Mouse (Mus musculus) C2C12 (cell line): ENCODE measurements around the gene Sept4. TPM values are rescaled to one million over a fixed set of nuclear protein-coding genes. Genes with fewer than 3 reads are reported as not detected.

Experiments used
- H3K27me3 ChIP-seq: one replicate; pipeline ENCODE4 v1.6.1; 2011; ENCODE audit not compliant: control insufficient read depth, insufficient read depth, insufficient read length
- H3K36me3 ChIP-seq: one replicate; pipeline ENCODE4 v1.6.1; 2011; ENCODE audit not compliant: control insufficient read depth, insufficient read depth
- H3K4me3 ChIP-seq: one replicate; pipeline ENCODE4 v1.5.1; 2011; ENCODE audit warnings: mild to moderate bottlenecking, control low read depth; ENCODE audit not compliant: poor library complexity, insufficient read depth, severe bottlenecking
- H3K79me2 ChIP-seq: one replicate; pipeline ENCODE4 v1.6.1; 2011; ENCODE audit not compliant: control insufficient read depth, insufficient read depth
- H3K79me3 ChIP-seq: one replicate; pipeline ENCODE4 v1.6.1; 2011; ENCODE audit warnings: low read depth, control low read depth
- H3ac ChIP-seq: one replicate; pipeline ENCODE3; 2011; ENCODE audit warnings: low read depth; ENCODE audit not compliant: control insufficient read depth, insufficient read length
- CEBPB ChIP-seq: IDR thresholded peaks from one replicate; pipeline ENCODE4 v1.6.1; 2011; ENCODE audit warnings: low read depth, mild to moderate bottlenecking, control low read depth, moderate library complexity
- CTCF ChIP-seq: IDR thresholded peaks from one replicate; pipeline ENCODE4 v1.5.1; 2011; ENCODE audit not compliant: control insufficient read depth, insufficient read depth, insufficient read length
- FOSL1 ChIP-seq: IDR thresholded peaks from one replicate; pipeline ENCODE4 v1.8.0; 2011; ENCODE audit warnings: mild to moderate bottlenecking, low read length; ENCODE audit not compliant: poor library complexity, insufficient read depth, severe bottlenecking
- MAX ChIP-seq: IDR thresholded peaks from one replicate; pipeline ENCODE4 v1.6.1; 2011; ENCODE audit warnings: mild to moderate bottlenecking, control low read depth
- MYOD1 ChIP-seq: IDR thresholded peaks from one replicate; pipeline ENCODE4 v1.6.1; 2011; ENCODE audit warnings: low read depth; ENCODE audit not compliant: control insufficient read depth, insufficient read length
- MYOG ChIP-seq: IDR thresholded peaks from one replicate; pipeline ENCODE4 v1.6.1; 2011; ENCODE audit not compliant: control insufficient read depth, insufficient read length; ENCODE audit errors: extremely low read depth
- USF1 ChIP-seq: IDR thresholded peaks from one replicate; pipeline ENCODE4 v1.6.1; 2011; ENCODE audit warnings: low read depth, mild to moderate bottlenecking, control low read depth, moderate library complexity
- polyA plus RNA-seq: library from polyadenylated mRNA; unstranded; fragments of >200 nt; fragmentation: generic; extraction: Trizol; gene quantifications from one replicate; pipeline ENCODE4 v1.2.1, GENCODE M21; 2012; ENCODE audit warnings: missing spikeins

Sept4 gene
- polyA plus RNA-seq, 1 experiment = 0.19 TPM

DNA sequence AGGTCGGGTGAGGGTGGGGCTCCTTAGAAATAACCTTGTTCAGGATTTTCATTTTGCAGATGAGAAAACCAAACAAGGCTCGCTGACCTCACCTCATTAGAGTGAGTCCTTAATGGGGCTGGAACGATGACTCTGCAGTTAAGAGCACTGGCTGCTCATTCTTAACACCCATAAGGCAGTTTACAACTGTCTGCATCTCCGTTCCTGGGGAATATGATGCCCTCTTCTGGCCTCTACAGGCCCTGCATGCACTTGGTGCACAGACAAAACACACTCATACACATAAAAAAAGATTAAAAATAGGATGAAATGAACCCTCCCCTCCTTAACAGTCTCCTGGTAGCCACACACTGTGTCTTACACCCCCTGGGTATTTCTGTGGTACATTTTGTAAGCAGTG, 40.7 kb upstream of the Sept4 start:
- Histone ChIP-seq H3K36me3 (no peaks in the 10 kb centered on the region), H3K79me2 (no peaks in the 10 kb centered on the region), H3K4me3 (no peak overlapping the region), H3K79me3 (no peaks in the 10 kb centered on the region), H3ac (no peak overlapping the region), H3K27me3 (peaks cover 26% of the 10 kb centered on the region)
- no peak for TF ChIP-seq MYOD1
- TF ChIP-seq MYOG = no peak
- no peak for TF ChIP-seq CEBPB
- no peak for TF ChIP-seq MAX
- no peak for TF ChIP-seq USF1
- no peak for TF ChIP-seq FOSL1
- TF ChIP-seq CTCF = no peak

DNA sequence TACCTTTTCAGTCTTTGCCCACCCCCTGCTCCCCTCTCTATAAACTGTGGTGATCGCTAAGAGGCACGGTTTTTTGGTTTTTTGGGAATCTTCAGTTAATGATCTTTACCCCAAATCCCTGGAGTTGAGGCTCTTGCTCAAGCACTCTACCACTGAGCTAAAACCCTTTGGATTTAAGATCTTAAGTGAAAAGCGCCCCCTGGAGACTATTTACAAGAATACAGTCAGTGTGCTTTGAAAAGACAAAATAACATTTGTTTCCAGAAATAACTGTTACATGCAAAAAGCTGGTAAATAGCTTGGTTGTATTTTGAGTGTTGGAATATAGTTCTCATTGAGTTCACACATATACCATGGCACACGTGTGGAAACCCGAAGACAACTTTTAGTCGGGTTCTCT, 37.0 kb upstream of the Sept4 start:
- Histone ChIP-seq H3K27me3 (peaks cover 13% of the 10 kb centered on the region), H3ac (no peak overlapping the region), H3K36me3 (no peaks in the 10 kb centered on the region), H3K79me2 (no peaks in the 10 kb centered on the region), H3K79me3 (no peaks in the 10 kb centered on the region), H3K4me3 (no peak overlapping the region)
- TF ChIP-seq USF1 = no peak
- TF ChIP-seq MAX = no peak
- no peak for TF ChIP-seq CEBPB
- no peak for TF ChIP-seq FOSL1
- TF ChIP-seq CTCF = no peak

DNA sequence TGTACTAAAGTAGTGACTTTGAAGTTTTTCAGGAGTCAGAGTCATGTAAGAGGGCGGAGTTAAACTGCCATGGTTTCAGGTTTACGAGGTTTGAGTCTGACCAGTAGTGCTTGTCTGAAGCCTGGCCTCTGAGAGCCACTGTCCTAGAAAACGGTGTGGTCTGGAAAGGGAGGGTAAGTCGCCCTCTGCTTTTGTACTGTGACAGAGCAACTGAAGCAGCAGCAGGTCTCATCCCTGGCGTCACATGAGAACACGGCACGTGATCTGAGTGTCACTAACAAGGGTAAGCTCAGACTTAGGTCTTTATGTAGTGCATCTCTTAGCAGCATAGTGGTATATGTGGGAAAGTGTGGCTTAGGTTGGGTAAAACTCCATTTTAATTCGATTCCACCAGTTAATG, 26.4 kb upstream of the Sept4 start:
- Histone ChIP-seq H3K79me3 (no peaks in the 10 kb centered on the region), H3ac (no peak overlapping the region), H3K4me3 (no peak overlapping the region), H3K79me2 (no peaks in the 10 kb centered on the region), H3K36me3 (no peaks in the 10 kb centered on the region), H3K27me3 (peaks cover 6% of the 10 kb centered on the region)
- no peak for TF ChIP-seq CEBPB
- peak; percentile 66 for TF ChIP-seq USF1

DNA sequence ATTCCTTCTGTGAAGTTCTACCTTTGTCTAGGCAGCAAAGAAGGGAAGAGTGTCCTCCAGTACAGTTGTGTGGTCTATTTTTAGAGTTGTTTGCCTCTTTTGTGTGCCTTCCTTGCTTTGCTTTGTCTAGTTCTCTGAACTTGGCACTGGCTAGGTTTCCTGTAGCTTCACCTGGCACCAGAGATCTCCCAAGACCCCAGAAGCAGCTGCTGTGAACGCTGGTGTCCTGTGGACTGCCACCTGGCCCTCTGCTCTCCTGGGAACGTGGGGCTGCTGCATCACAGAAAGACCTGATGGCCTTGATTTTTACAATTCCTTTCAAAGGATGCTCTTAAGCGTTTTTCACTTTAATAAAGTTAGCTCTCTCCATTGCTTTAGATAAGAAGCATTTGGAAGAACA, 25.8 kb upstream of the Sept4 start:
- no peaks in the 10 kb centered on the region for H3K79me2 ChIP-seq
- H3K79me3 ChIP-seq = no peaks in the 10 kb centered on the region
- no peak for TF ChIP-seq CTCF
- TF ChIP-seq MAX = no peak
- TF ChIP-seq MYOD1 = no peak
- TF ChIP-seq USF1 = no peak
- TF ChIP-seq MYOG = no peak
- TF ChIP-seq CEBPB = no peak
- TF ChIP-seq FOSL1 = no peak
- H3K36me3 ChIP-seq = no peaks in the 10 kb centered on the region
- no peak overlapping the region for H3K4me3 ChIP-seq
- peaks cover 8% of the 10 kb centered on the region for H3K27me3 ChIP-seq
- no peak overlapping the region for H3ac ChIP-seq

DNA sequence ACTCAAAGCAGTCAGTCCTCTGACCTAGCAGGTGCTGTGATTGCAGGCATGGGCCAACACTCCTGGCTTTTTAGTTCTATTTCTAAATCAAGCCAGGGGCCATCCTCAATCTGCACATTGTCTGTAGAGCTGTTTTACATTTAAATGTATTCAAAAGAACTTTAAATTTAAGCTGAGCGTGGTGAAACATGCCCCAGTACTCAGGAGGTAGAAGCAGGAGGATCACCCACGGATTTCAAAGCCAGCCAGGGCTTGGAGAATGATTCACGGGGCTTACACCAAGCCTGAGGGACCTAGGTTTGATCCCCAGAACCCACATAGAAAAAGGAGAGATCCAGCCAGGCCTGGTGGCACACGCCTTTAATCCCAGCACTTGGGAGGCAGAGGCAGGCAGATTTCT, 15.4 kb upstream of the Sept4 start:
- TF ChIP-seq MYOG = no peak
- TF ChIP-seq CEBPB = no peak
- TF ChIP-seq FOSL1 = no peak
- no peak for TF ChIP-seq MAX
- no peak for TF ChIP-seq USF1
- TF ChIP-seq CTCF = no peak
- no peak for TF ChIP-seq MYOD1
- no peaks in the 10 kb centered on the region for H3K79me2 ChIP-seq
- peaks cover 28% of the 10 kb centered on the region for H3K27me3 ChIP-seq
- no peaks in the 10 kb centered on the region for H3K36me3 ChIP-seq
- no peak overlapping the region for H3K4me3 ChIP-seq
- no peaks in the 10 kb centered on the region for H3K79me3 ChIP-seq
- no peak overlapping the region for H3ac ChIP-seq

DNA sequence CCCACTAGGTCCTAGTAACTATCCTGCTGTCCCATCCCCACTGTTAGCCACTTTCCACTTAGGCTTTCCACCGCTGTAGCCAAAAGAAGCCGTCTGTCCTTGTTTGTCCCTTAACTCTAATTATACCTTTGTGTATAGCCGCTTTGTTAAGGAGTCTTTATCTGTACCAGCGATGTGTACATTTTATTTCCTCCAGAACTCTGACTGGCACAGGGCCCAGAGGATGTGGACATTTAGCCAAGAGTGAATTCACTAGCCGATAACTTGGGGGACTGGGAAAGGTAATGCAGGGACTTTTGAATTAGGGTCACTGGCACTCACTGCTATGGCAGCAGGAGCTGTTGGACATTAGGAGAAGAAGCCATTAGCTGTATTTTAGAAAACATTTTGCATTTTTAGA, 14.3 kb upstream of the Sept4 start:
- no peaks in the 10 kb centered on the region for H3K79me3 ChIP-seq
- TF ChIP-seq MAX (no peak), USF1 (no peak), MYOD1 (no peak), CEBPB (no peak)
- H3ac ChIP-seq = no peak overlapping the region
- no peaks in the 10 kb centered on the region for H3K79me2 ChIP-seq
- H3K4me3 ChIP-seq = no peak overlapping the region
- H3K27me3 ChIP-seq = peaks cover 23% of the 10 kb centered on the region
- no peaks in the 10 kb centered on the region for H3K36me3 ChIP-seq
